Mouse (Mus musculus) embryonic fibroblast, embryonic 13.5 days (primary cell): ENCODE measurements around the gene Dcakd.

Experiments
- CTCF ChIP-seq: IDR thresholded peaks from 2 replicates; pipeline ENCODE4 v1.5.1; 2011; ENCODE audit warnings: mild to moderate bottlenecking, control low read depth, low read length, moderate library complexity, borderline replicate concordance; ENCODE audit not compliant: insufficient read depth
- POLR2A ChIP-seq: IDR thresholded peaks from 2 replicates; pipeline ENCODE4 v1.6.1; 2011; ENCODE audit warnings: low read depth, mild to moderate bottlenecking, control low read depth, low read length, moderate library complexity

GRCm38 (mm10) chr11:103020713-103021335 is 7.3 kb downstream of the Dcakd start:
- TF ChIP-seq CTCF (no peak), POLR2A (no peak)
